Mouse (Mus musculus): ENCODE data around the gene Atad3a. TPM values are rescaled to one million over a fixed set of nuclear protein-coding genes. Genes with fewer than 3 reads are reported as not detected.

Atad3a gene
- total RNA-seq, 2 experiments from 2014 or later, result 52.5 to 59.7 TPM

GRCm38 (mm10) chr4:155695531-155696062 lies 65.3 kb downstream of the Atad3a start:
- DNase-seq (ENCODE audit: low spot score in 2 of 2), result no peak

DNA sequence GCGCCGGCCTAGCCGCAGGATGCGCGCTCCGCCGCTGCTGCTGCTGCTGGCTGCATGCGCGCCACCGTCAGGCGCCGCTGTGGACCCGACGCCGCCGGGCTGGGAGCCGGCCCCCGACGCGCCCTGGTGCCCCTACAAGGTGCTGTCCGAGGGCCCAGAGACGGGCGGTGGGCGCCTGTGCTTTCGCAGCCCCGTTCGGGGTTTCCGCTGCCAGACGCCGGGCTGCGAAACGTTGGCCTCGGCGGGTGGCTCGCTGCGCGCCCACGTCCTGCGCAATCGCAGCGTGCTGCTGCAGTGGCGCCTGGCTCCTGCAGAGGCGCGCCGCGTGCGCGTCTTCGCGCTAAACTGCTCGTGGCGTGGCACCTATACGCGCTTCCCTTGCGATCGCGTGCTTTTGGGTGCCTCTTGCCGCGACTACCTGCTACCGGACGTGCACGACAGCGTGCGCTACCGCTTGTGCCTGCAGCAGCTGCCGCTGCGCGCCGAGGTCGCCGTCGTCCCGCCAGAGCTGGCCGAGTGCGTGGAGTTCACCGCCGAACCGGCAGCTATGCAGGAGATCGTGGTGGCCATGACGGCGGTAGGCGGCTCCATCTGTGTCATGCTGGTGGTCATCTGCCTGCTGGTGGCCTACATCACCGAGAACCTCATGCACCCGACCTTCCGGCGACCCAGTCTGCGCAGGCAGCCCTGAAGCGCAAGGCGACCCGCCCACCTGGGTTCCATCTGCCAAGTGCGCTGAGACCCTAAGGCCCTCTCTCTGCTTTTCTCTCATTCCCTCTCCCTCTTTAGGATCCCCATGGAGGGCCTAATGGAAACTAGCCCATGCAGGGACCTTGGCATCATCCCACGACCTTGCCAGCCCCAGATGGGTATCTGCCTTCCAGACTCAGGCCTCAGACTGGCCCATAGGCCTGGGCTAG lies 66.2 kb downstream of the Atad3a start:
- DNase-seq (ENCODE audit: low spot score in 2 of 2), result peak; percentile 77 to 79

- DNase-seq (ENCODE audit: low spot score in 2 of 2), result peak; percentile 66 to 77
Observed at GRCm38 (mm10) chr4:155694111-155694481, 66.8 kb downstream of the Atad3a start, which contains the start of gene Fndc10. Gene Fndc10 (plus strand): TSS chr4:155694342.

GRCm38 (mm10) chr4:155692421-155692820 lies 68.5 kb downstream of the Atad3a start:
- no peak for DNase-seq (ENCODE audit: low spot score in 2 of 2)

Small RNA genes lying within 50 kb of the gene (microRNA-seq; reads per million reads assigned to microRNA genes)
- gene Gm27743, result 0 reads per million in 2 experiments

Other genes starting within 250 kb of the Atad3a start
- 10 to 100 TPM; 61.0 to 68.9 TPM for gene Nadk, start 198.7 kb downstream of the Atad3a start, total RNA-seq (2021)
- gene Slc35e2, start 159.7 kb downstream of the Atad3a start, total RNA-seq (2021), result 10 to 100 TPM; 41.4 to 46.1 TPM
- gene Cdk11b, start 136.2 kb downstream of the Atad3a start, total RNA-seq (2021), result 10 to 100 TPM; 45.4 to 50.7 TPM
- not detected for gene Gm10563, start 115.7 kb downstream of the Atad3a start, total RNA-seq (2021)
- gene Mmp23, start 107.7 kb downstream of the Atad3a start, total RNA-seq (2021), result 1 to 10 TPM; 1.5 to 4.7 TPM
- 10 to 100 TPM; 86.7 to 87.7 TPM for gene Mib2, start 91.9 kb downstream of the Atad3a start, total RNA-seq (2021)
- 10 to 100 TPM; 22.5 to 26.4 TPM for gene Fndc10, start 66.8 kb downstream of the Atad3a start, total RNA-seq (2021)
- 10 to 100 TPM; 65.7 to 79.1 TPM for gene Ssu72, start 56.3 kb downstream of the Atad3a start, total RNA-seq (2021)
- 10 to 100 TPM; 41.6 to 45.7 TPM for gene Tmem240, start 26.3 kb downstream of the Atad3a start, total RNA-seq (2021)
- gene Vwa1, start 13.6 kb upstream of the Atad3a start, total RNA-seq (2021), result 10 to 100 TPM; 13.5 to 16.8 TPM
- gene Tmem88b, start 24.8 kb upstream of the Atad3a start, total RNA-seq (2021), result 10 to 100 TPM; 18.0 to 18.1 TPM
- under 1 TPM in 1 of 2 experiments, not detected in 1; 0.48 TPM for gene Ankrd65, start 29.3 kb upstream of the Atad3a start, total RNA-seq (2021)
- gene Mrpl20, start 41.8 kb upstream of the Atad3a start, total RNA-seq (2021), result 100 to 1,000 TPM; 105 to 109 TPM
- gene Ccnl2, start 51.4 kb upstream of the Atad3a start, total RNA-seq (2021), result 10 to 100 TPM; 77.7 to 89.3 TPM
- 10 to 100 TPM; 83.3 to 83.7 TPM for gene Aurkaip1, start 70.2 kb upstream of the Atad3a start, total RNA-seq (2021)
- gene Mxra8, start 78.6 kb upstream of the Atad3a start, total RNA-seq (2021), result 10 to 100 TPM; 10.0 to 12.7 TPM
- gene Dvl1, start 86.3 kb upstream of the Atad3a start, total RNA-seq (2021), result 10 to 100 TPM; 72.9 to 75.8 TPM
- gene Tas1r3, start 102.3 kb upstream of the Atad3a start, total RNA-seq (2021), result under 1 TPM; 0.25 to 0.29 TPM
- 10 to 100 TPM; 29.5 to 31.2 TPM for gene Cptp, start 108.3 kb upstream of the Atad3a start, total RNA-seq (2021)
- gene Ints11, start 108.5 kb upstream of the Atad3a start, total RNA-seq (2021), result 10 to 100 TPM; 29.4 to 33.0 TPM
- gene Pusl1, start 130.7 kb upstream of the Atad3a start, total RNA-seq (2021), result 10 to 100 TPM; 61.3 to 65.4 TPM
- 100 to 1,000 TPM; 143 to 160 TPM for gene Acap3, start 130.7 kb upstream of the Atad3a start, total RNA-seq (2021)
- 10 to 100 TPM; 75.2 to 78.9 TPM for gene Ube2j2, start 182.7 kb upstream of the Atad3a start, total RNA-seq (2021)
- 10 to 100 TPM; 15.9 to 21.1 TPM for gene C1qtnf12, start 201.2 kb upstream of the Atad3a start, total RNA-seq (2021)
- gene B3galt6, start 231.6 kb upstream of the Atad3a start, total RNA-seq (2021), result 1 to 10 TPM; 9.0 to 9.7 TPM
- gene Sdf4, start 231.8 kb upstream of the Atad3a start, total RNA-seq (2021), result 100 to 1,000 TPM; 154 to 157 TPM